Mouse (Mus musculus): ENCODE data around the gene Pcsk4. TPM values are rescaled to one million over a fixed set of nuclear protein-coding genes. Genes with fewer than 3 reads are reported as not detected.

Pcsk4 gene
- under 1 TPM in 1 of 2 experiments, not detected in 1; 0.66 TPM for total RNA-seq (2023)

GRCm38 (mm10) chr10:80329273-80330081 is at the start of gene Pcsk4, which contains the start of gene Reep6:
Gene Pcsk4 (minus strand): TSS chr10:80329498.
Gene Reep6 (plus strand): TSS chr10:80329953.

GRCm38 (mm10) chr10:80356001-80356682 is 26.8 kb upstream of the Pcsk4 start, which contains the start of gene Plk5:
Gene Plk5 (plus strand): TSS chr10:80356459.

GRCm38 (mm10) chr10:80348244-80348781 is 19.0 kb upstream of the Pcsk4 start, which contains the start of gene Adamtsl5:
Gene Adamtsl5 (minus strand): TSS chr10:80348412.

GRCm38 (mm10) chr10:80320340-80320760 is 8.9 kb downstream of the Pcsk4 start, which contains the start of gene 2310011J03Rik:
Gene 2310011J03Rik (minus strand): TSS chr10:80320537.

GRCm38 (mm10) chr10:80295618-80296425 is 33.5 kb downstream of the Pcsk4 start, which contains the start of gene Apc2:
Gene Apc2 (plus strand): TSS chr10:80295977.

GRCm38 (mm10) chr10:80292251-80293146 is 36.8 kb downstream of the Pcsk4 start, which contains the start of gene Rps15:
Gene Rps15 (plus strand): TSS chr10:80292453.

Other genes starting within 250 kb of the Pcsk4 start
- gene Sbno2, start 223.9 kb downstream of the Pcsk4 start, total RNA-seq (2023), result 100 to 1,000 TPM; 125 to 162 TPM
- gene Stk11, start 213.7 kb downstream of the Pcsk4 start, total RNA-seq (2023), result 100 to 1,000 TPM; 175 to 179 TPM
- 100 to 1,000 TPM; 122 to 126 TPM for gene Atp5d, start 190.9 kb downstream of the Pcsk4 start, total RNA-seq (2023)
- gene Cbarp, start 188.7 kb downstream of the Pcsk4 start, total RNA-seq (2023), result 1 to 10 TPM; 1.3 to 1.7 TPM
- gene Midn, start 181.2 kb downstream of the Pcsk4 start, total RNA-seq (2023), result 100 to 1,000 TPM; 232 to 270 TPM
- 10 to 100 TPM; 33.5 to 40.3 TPM for gene Cirbp, start 163.5 kb downstream of the Pcsk4 start, total RNA-seq (2023)
- gene 1600002K03Rik, start 156.6 kb downstream of the Pcsk4 start, total RNA-seq (2023), result 1 to 10 TPM; 5.4 to 6.7 TPM
- gene Efna2, start 150.0 kb downstream of the Pcsk4 start, total RNA-seq (2023), result under 1 TPM in 1 of 2 experiments, not detected in 1; 0.24 TPM
- gene Mum1, start 103.1 kb downstream of the Pcsk4 start, total RNA-seq (2023), result 10 to 100 TPM; 32.2 to 32.6 TPM
- 10 to 100 TPM; 62.6 to 65.8 TPM for gene Ndufs7, start 80.4 kb downstream of the Pcsk4 start, total RNA-seq (2023)
- 1 to 10 TPM; 4.8 to 8.8 TPM for gene Gamt, start 68.5 kb downstream of the Pcsk4 start, total RNA-seq (2023)
- 100 to 1,000 TPM in 1 of 2 experiments, 10 to 100 TPM in 1; 96.6 to 113 TPM for gene Dazap1, start 68.0 kb downstream of the Pcsk4 start, total RNA-seq (2023)
- 100 to 1,000 TPM; 865 to 877 TPM for gene Rps15, start 37.0 kb downstream of the Pcsk4 start, total RNA-seq (2023)
- not detected for gene Apc2, start 33.5 kb downstream of the Pcsk4 start, total RNA-seq (2023)
- gene 2310011J03Rik, start 9.0 kb downstream of the Pcsk4 start, total RNA-seq (2023), result 10 to 100 TPM; 21.5 to 26.4 TPM
- 1 to 10 TPM; 3.3 to 3.6 TPM for gene Reep6, start 455 bp upstream of the Pcsk4 start, total RNA-seq (2023)
- under 1 TPM; 0.53 to 0.55 TPM for gene Adamtsl5, start 18.9 kb upstream of the Pcsk4 start, total RNA-seq (2023)
- not detected for gene Plk5, start 27.0 kb upstream of the Pcsk4 start, total RNA-seq (2023)
- gene Mex3d, start 58.2 kb upstream of the Pcsk4 start, total RNA-seq (2023), result 1 to 10 TPM; 3.3 to 4.2 TPM
- gene Mbd3, start 70.1 kb upstream of the Pcsk4 start, total RNA-seq (2023), result 10 to 100 TPM; 41.9 to 49.5 TPM
- gene Uqcr11, start 77.3 kb upstream of the Pcsk4 start, total RNA-seq (2023), result 100 to 1,000 TPM; 101 to 112 TPM
- 10 to 100 TPM; 50.5 to 63.1 TPM for gene Tcf3, start 104.1 kb upstream of the Pcsk4 start, total RNA-seq (2023)
- gene Onecut3, start 165.3 kb upstream of the Pcsk4 start, total RNA-seq (2023), result not detected
- gene Atp8b3, start 209.6 kb upstream of the Pcsk4 start, total RNA-seq (2023), result under 1 TPM; 0.11 TPM
- 10 to 100 TPM; 55.9 to 56.9 TPM for gene Rexo1, start 232.1 kb upstream of the Pcsk4 start, total RNA-seq (2023)
- gene Klf16, start 247.8 kb upstream of the Pcsk4 start, total RNA-seq (2023), result 10 to 100 TPM in 1 of 2 experiments, 1 to 10 TPM in 1; 8.4 to 10.7 TPM

Measured in neutrophil, adult 83 days (primary cell).